Mouse (Mus musculus) CH12.LX (cell line): ENCODE measurements around the gene Hist1h4b.

Source experiments
- CTCF ChIP-seq, 2 experiments: IDR thresholded peaks in 1 of 2; conservative IDR thresholded peaks in 1 of 2; 2 replicates each; pipeline ENCODE4 v1.5.1; 2011 to 2012; ENCODE audit warnings: low read depth in 2 of 2, low read length in 2 of 2, improper control_type of control experiment in 1 of 2, inconsistent platforms in 1 of 2, mild to moderate bottlenecking in 1 of 2, moderate library complexity in 1 of 2
- MAFK ChIP-seq: IDR thresholded peaks from 2 replicates; pipeline ENCODE4 v1.6.1; 2011; ENCODE audit warnings: low read length, improper control_type of control experiment; ENCODE audit not compliant: insufficient replicate concordance
- RAD21 ChIP-seq: IDR thresholded peaks from 2 replicates; pipeline ENCODE4 v1.6.1; 2011; ENCODE audit warnings: low read depth, mild to moderate bottlenecking, low read length, improper control_type of control experiment, moderate library complexity

DNA sequence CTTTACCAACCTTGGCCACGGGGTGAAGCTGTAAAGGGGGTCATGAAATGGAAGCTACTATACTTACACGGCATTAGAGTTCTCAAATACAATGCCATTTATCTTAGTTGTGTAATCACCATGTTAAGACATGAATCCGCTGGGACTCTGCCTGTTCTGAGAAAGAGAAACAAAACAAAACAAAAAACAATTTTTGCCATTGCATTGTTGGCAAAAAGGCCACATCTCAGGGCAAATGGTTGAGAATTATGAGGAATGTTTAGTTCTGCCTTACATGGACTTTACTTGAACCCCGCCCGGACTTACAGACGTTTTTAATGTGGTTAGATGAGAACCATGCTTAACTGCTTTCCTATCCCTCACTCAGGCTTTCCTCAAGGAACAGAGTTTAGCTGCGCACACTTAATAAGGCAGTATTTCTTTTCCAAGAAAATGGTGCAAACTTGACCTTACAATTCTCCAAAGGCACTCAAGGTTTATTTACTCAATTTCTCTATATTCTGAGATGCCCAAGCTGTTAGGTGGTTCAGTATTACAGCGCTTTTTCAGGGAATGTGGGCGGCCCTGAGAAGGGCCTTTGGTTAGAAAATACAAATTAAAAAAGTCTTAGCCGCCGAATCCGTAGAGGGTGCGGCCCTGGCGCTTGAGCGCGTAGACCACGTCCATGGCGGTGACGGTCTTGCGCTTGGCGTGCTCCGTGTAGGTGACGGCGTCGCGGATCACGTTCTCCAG, 3.6 kb downstream of the Hist1h4b start:
- TF ChIP-seq CTCF (conservative IDR thresholded peaks at IDR 0.05 in 1 of 2, IDR thresholded peaks at IDR 0.05 in 1 of 2; ENCODE audit: low read depth in 2 of 2, low read length in 2 of 2) (peak in 1 of 2 experiments; percentile 29; a peak in 1 of 4 replicates), RAD21 (no peak), MAFK (no peak)
